Mouse (Mus musculus): ENCODE data around the gene Tars2. TPM values are rescaled to one million over a fixed set of nuclear protein-coding genes. Genes with fewer than 3 reads are reported as not detected.

Tars2 gene
- polyA plus RNA-seq, 1 experiment from 2014 or later: 82.1 TPM

- no peak for DNase-seq (ENCODE audit: low spot score)
- no peaks in the 10 kb centered on the region for H3K27me3 ChIP-seq (ENCODE audit: low read depth, poor library complexity, severe bottlenecking)
- no peaks in the 10 kb centered on the region for H3K9me3 ChIP-seq (replicated peaks)
- H3K4me1 ChIP-seq: no peaks in the 10 kb centered on the region
- H3K36me3 ChIP-seq: peaks cover 30% of the 10 kb centered on the region
- H3K27ac ChIP-seq: no peak overlapping the region
- H3K4me3 ChIP-seq: no peak overlapping the region
Observed at GRCm38 (mm10) chr3:95760656-95761055, 650 bp upstream of the Tars2 start.

GRCm38 (mm10) chr3:95758467-95759218, 1.4 kb downstream of the Tars2 start:
- DNase-seq (ENCODE audit: low spot score): no peak
- Histone ChIP-seq H3K9me3 (replicated peaks) (no peaks in the 10 kb centered on the region), H3K27ac (no peak overlapping the region), H3K27me3 (ENCODE audit: low read depth, poor library complexity, severe bottlenecking) (no peaks in the 10 kb centered on the region), H3K4me3 (no peak overlapping the region), H3K4me1 (peaks cover 6% of the 10 kb centered on the region; the same call in 1 of the 2 replicates), H3K36me3 (peaks cover 10% of the 10 kb centered on the region)
- WGBS: 57% methylated on average over 9 of the region's 9 CpGs

- DNase-seq (ENCODE audit: low spot score): no peak
- peaks cover 7% of the 10 kb centered on the region; the same call in 1 of the 2 replicates for H3K4me1 ChIP-seq
- no peaks in the 10 kb centered on the region for H3K27me3 ChIP-seq (ENCODE audit: low read depth, poor library complexity, severe bottlenecking)
- peaks cover 13% of the 10 kb centered on the region for H3K36me3 ChIP-seq
- no peak overlapping the region for H3K4me3 ChIP-seq
- no peak overlapping the region for H3K27ac ChIP-seq
- WGBS: 88% methylated on average over 2 of the region's 2 CpGs
- H3K9me3 ChIP-seq (replicated peaks): no peaks in the 10 kb centered on the region
Observed at GRCm38 (mm10) chr3:95756808-95757207, 3.2 kb downstream of the Tars2 start.

- peak; percentile 86 for DNase-seq (ENCODE audit: low spot score)
- Histone ChIP-seq H3K4me1 (peaks cover 7% of the 10 kb centered on the region; the same call in 1 of the 2 replicates), H3K36me3 (peaks cover 35% of the 10 kb centered on the region), H3K9me3 (replicated peaks) (no peaks in the 10 kb centered on the region), H3K27me3 (ENCODE audit: low read depth, poor library complexity, severe bottlenecking) (no peaks in the 10 kb centered on the region), H3K27ac (peak overlapping the region; percentile 86), H3K4me3 (peak overlapping the region; percentile 84)
- WGBS: under 1% methylated on average over 30 of the region's 30 CpGs
Observed at GRCm38 (mm10) chr3:95754345-95755206, 5.4 kb downstream of the Tars2 start.

- 78% methylated on average over 3 of the region's 3 CpGs for WGBS
- Histone ChIP-seq H3K27me3 (ENCODE audit: low read depth, poor library complexity, severe bottlenecking) (no peaks in the 10 kb centered on the region), H3K9me3 (replicated peaks) (no peaks in the 10 kb centered on the region), H3K36me3 (peaks cover 51% of the 10 kb centered on the region), H3K4me3 (no peak overlapping the region), H3K27ac (no peak overlapping the region), H3K4me1 (peaks cover 7% of the 10 kb centered on the region; the same call in 1 of the 2 replicates)
- no peak for DNase-seq (ENCODE audit: low spot score)
Observed at GRCm38 (mm10) chr3:95752935-95753334, 7.1 kb downstream of the Tars2 start.

GRCm38 (mm10) chr3:95740406-95740805, 19.6 kb downstream of the Tars2 start:
- no peaks in the 10 kb centered on the region for H3K9me3 ChIP-seq (replicated peaks)
- peaks cover 10% of the 10 kb centered on the region for H3K4me1 ChIP-seq
- H3K36me3 ChIP-seq: peaks cover 97% of the 10 kb centered on the region
- WGBS: 75% methylated on average over 8 of the region's 8 CpGs
- H3K27me3 ChIP-seq (ENCODE audit: low read depth, poor library complexity, severe bottlenecking): no peaks in the 10 kb centered on the region
- no peak overlapping the region for H3K4me3 ChIP-seq
- peak overlapping the region; percentile 50; the same call in 1 of the 2 replicates for H3K27ac ChIP-seq
- DNase-seq (ENCODE audit: low spot score): no peak

DNA sequence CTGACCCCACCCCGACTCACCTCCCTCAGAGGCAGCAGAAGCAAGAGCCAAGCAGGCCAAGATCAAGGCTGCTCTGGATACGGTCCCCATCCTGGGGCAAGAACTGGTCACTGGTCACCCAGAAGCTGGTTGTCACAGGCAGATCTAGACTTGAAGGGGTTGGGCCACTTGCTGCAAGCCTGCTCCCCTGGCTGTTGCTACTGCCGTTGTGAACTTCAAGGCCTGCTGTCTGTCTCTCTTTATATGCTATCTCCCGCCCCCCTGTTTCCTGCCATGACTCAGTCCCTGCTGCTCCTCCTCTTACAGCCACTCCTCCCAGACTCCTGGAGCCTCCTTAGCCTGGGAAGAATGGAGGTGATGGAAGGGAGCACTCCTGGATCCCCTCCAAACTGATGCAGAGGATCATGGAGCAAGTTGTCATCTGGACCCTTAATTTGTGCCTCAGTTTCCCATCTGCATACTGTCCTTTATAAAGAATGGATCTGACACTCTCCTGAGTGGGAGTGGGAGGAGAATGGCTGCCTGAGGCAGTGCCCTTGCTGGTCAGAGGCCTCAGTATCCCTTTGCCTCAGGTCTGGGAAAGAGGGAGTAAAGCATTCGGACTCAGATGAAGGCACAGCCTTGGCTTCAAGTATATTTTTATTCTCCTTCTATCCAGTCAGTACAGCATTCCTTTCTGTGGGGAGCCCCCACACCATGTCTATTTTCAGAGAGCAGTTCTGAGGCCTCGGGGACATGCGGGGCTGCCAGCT, 20.5 kb downstream of the Tars2 start, which contains the start of gene Ecm1:
Gene Ecm1, minus strand, starts transcription at position 217 of the 752 bp plus-strand sequence.
- Histone ChIP-seq H3K4me3 (no peak within 1 kb of the TSS), H3K27me3 (ENCODE audit: low read depth, poor library complexity, severe bottlenecking) (no peaks in the 10 kb centered on the region), H3K36me3 (peaks cover 97% of the 10 kb centered on the region), H3K4me1 (peaks cover 13% of the 10 kb centered on the region), H3K27ac (peak within 1 kb of the TSS; percentile 50), H3K9me3 (replicated peaks) (no peaks in the 10 kb centered on the region)
- DNase-seq (ENCODE audit: low spot score): no peak
- WGBS: 79% methylated on average over 7 of the region's 7 CpGs

- WGBS: 86% methylated on average over 12 of the region's 12 CpGs
- Histone ChIP-seq H3K27me3 (ENCODE audit: low read depth, poor library complexity, severe bottlenecking) (no peaks in the 10 kb centered on the region), H3K36me3 (peaks cover 65% of the 10 kb centered on the region), H3K4me3 (no peak overlapping the region), H3K9me3 (replicated peaks) (no peaks in the 10 kb centered on the region), H3K27ac (no peak overlapping the region), H3K4me1 (peaks cover 12% of the 10 kb centered on the region; the same call in 1 of the 2 replicates)
- no peak for DNase-seq (ENCODE audit: low spot score)
Observed at GRCm38 (mm10) chr3:95735071-95735670, 24.8 kb downstream of the Tars2 start.

- H3K36me3 ChIP-seq: peaks cover 55% of the 10 kb centered on the region
- no peak for DNase-seq (ENCODE audit: low spot score)
- WGBS: 84% methylated on average over 13 of the region's 13 CpGs
- H3K9me3 ChIP-seq (replicated peaks): no peaks in the 10 kb centered on the region
- H3K4me1 ChIP-seq: peaks cover 10% of the 10 kb centered on the region; the same call in 1 of the 2 replicates
- no peaks in the 10 kb centered on the region for H3K27me3 ChIP-seq (ENCODE audit: low read depth, poor library complexity, severe bottlenecking)
- H3K4me3 ChIP-seq: no peak overlapping the region
- H3K27ac ChIP-seq: no peak overlapping the region
Observed at GRCm38 (mm10) chr3:95734092-95734702, 25.8 kb downstream of the Tars2 start.

GRCm38 (mm10) chr3:95732744-95733521, 27.1 kb downstream of the Tars2 start:
- H3K9me3 ChIP-seq (replicated peaks): no peaks in the 10 kb centered on the region
- H3K36me3 ChIP-seq: peaks cover 45% of the 10 kb centered on the region
- no peaks in the 10 kb centered on the region for H3K27me3 ChIP-seq (ENCODE audit: low read depth, poor library complexity, severe bottlenecking)
- peaks cover 9% of the 10 kb centered on the region; the same call in 1 of the 2 replicates for H3K4me1 ChIP-seq
- no peak overlapping the region for H3K4me3 ChIP-seq
- DNase-seq (ENCODE audit: low spot score): no peak
- 88% methylated on average over 11 of the region's 11 CpGs for WGBS
- no peak overlapping the region for H3K27ac ChIP-seq

- WGBS: 97% methylated on average over 9 of the region's 9 CpGs
- H3K4me3 ChIP-seq: no peak overlapping the region
- H3K4me1 ChIP-seq: peaks cover 9% of the 10 kb centered on the region; the same call in 1 of the 2 replicates
- no peaks in the 10 kb centered on the region for H3K9me3 ChIP-seq (replicated peaks)
- H3K27ac ChIP-seq: no peak overlapping the region; the same call in 1 of the 2 replicates
- peaks cover 38% of the 10 kb centered on the region for H3K36me3 ChIP-seq
- DNase-seq (ENCODE audit: low spot score): no peak
- H3K27me3 ChIP-seq (ENCODE audit: low read depth, poor library complexity, severe bottlenecking): no peaks in the 10 kb centered on the region
Observed at GRCm38 (mm10) chr3:95732297-95732696, 27.7 kb downstream of the Tars2 start.

Measured in limb, embryonic 10.5 days (tissue).